Mouse (Mus musculus) liver, embryonic 12.5 days (tissue): ENCODE measurements around the gene Cog2. TPM values are rescaled to one million over a fixed set of nuclear protein-coding genes. Genes with fewer than 3 reads are reported as not detected.
A peak's percentile ranks its signal among the peaks of the same experiment; 100 is the strongest.

Source experiments
- ATAC-seq: fragments of 200-750 bp; cut with Nextera tagmentation; 2 replicates; pipeline ENCODE4 v1.8.0; 2017; ENCODE audit warnings: moderate number of reproducible peaks, mild to moderate bottlenecking, moderate library complexity
- H3K27ac ChIP-seq: fragments of 300-500 bp; sonication (generic); 2 replicates; pipeline ENCODE4 v1.5.1; 2016; ENCODE audit warnings: mild to moderate bottlenecking
- H3K27me3 ChIP-seq: fragments of 300-500 bp; sonication (generic); replicated peaks from 2 replicates; pipeline ENCODE4 v1.6.1; 2016; ENCODE audit warnings: mild to moderate bottlenecking, moderate library complexity
- H3K36me3 ChIP-seq: fragments of 300-500 bp; sonication (generic); 2 replicates; pipeline ENCODE4 v1.6.1; 2016; ENCODE audit warnings: mild to moderate bottlenecking, moderate library complexity
- H3K4me1 ChIP-seq: fragments of 300-500 bp; sonication (generic); 2 replicates; pipeline ENCODE4 v1.6.1; 2016
- H3K4me2 ChIP-seq: fragments of 300-500 bp; sonication (generic); 2 replicates; pipeline ENCODE4 v1.6.1; 2016; ENCODE audit warnings: mild to moderate bottlenecking, moderate library complexity
- H3K4me3 ChIP-seq: fragments of 300-500 bp; sonication (generic); 2 replicates; pipeline ENCODE4 v1.5.1; 2016; ENCODE audit warnings: mild to moderate bottlenecking, moderate library complexity
- H3K9ac ChIP-seq: fragments of 300-500 bp; sonication (generic); 2 replicates; pipeline ENCODE4 v1.6.1; 2016; ENCODE audit warnings: mild to moderate bottlenecking, moderate library complexity
- H3K9me3 ChIP-seq: fragments of 300-500 bp; sonication (generic); replicated peaks from 2 replicates; pipeline ENCODE4 v1.6.1; 2016; ENCODE audit warnings: mild to moderate bottlenecking, moderate library complexity
- WGBS: fragments of 180-500 bp; shearing (Covaris S2); methylation state at CpG from one replicate; pipeline ENCODE4 v1.1.7; 2016; ENCODE audit not compliant: insufficient replicate concordance; 5-methylcytosine and 5-hydroxymethylcytosine counted together
- polyA plus RNA-seq: library from polyadenylated mRNA; unstranded; fragments of >200 nt; fragmentation: Nextera tagmentation; extraction: Ambion mirVana; gene quantifications from 2 replicates; pipeline ENCODE4 v1.2.1, GENCODE M21; 2016

Cog2 gene
- polyA plus RNA-seq, result 23.8 and 25.2 TPM in 2 replicates

- ATAC-seq, result peak; percentile 97
- Histone ChIP-seq H3K4me2 (peak within 1 kb of the TSS; percentile 85), H3K27ac (peak within 1 kb of the TSS; percentile 52), H3K4me1 (peaks cover 23% of the 10 kb centered on the region), H3K9ac (peak within 1 kb of the TSS; percentile 83), H3K4me3 (peak within 1 kb of the TSS; percentile 85), H3K36me3 (peaks cover 16% of the 10 kb centered on the region), H3K27me3 (0 out of 2 replicates have a peak, but pooled peaks cover 7% of the 10 kb centered on the region), H3K9me3 (no peaks in the 10 kb centered on the region)
- WGBS, result 10% methylated on average over 50 of the region's 50 CpGs
Measured at GRCm38 (mm10) chr8:124520249-124521080, at the start of gene Cog2. Gene Cog2 (plus strand): TSS chr8:124520767.

GRCm38 (mm10) chr8:124475690-124476089 is 44.9 kb upstream of the Cog2 start:
- Histone ChIP-seq H3K27ac (no peak overlapping the region), H3K27me3 (no peaks in the 10 kb centered on the region; the same call in 1 of the 2 replicates), H3K4me1 (no peaks in the 10 kb centered on the region), H3K4me2 (no peak overlapping the region), H3K4me3 (no peak overlapping the region), H3K9me3 (no peaks in the 10 kb centered on the region), H3K36me3 (no peaks in the 10 kb centered on the region), H3K9ac (no peak overlapping the region)
- WGBS, result 58% methylated on average over 5 of the region's 5 CpGs
- ATAC-seq, result no peak

- H3K27me3 ChIP-seq, result no peaks in the 10 kb centered on the region; the same call in 1 of the 2 replicates
- H3K9ac ChIP-seq, result no peak overlapping the region
- no peak overlapping the region for H3K4me3 ChIP-seq
- no peak for ATAC-seq
- H3K4me2 ChIP-seq, result no peak overlapping the region
- WGBS, result 72% methylated on average over 9 of the region's 9 CpGs
- H3K36me3 ChIP-seq, result no peaks in the 10 kb centered on the region
- no peaks in the 10 kb centered on the region for H3K4me1 ChIP-seq
- H3K9me3 ChIP-seq, result no peaks in the 10 kb centered on the region
- no peak overlapping the region for H3K27ac ChIP-seq
Measured at GRCm38 (mm10) chr8:124476701-124477100, 43.9 kb upstream of the Cog2 start.

GRCm38 (mm10) chr8:124479251-124479650 is 41.3 kb upstream of the Cog2 start:
- ATAC-seq, result no peak
- no peak overlapping the region for H3K4me3 ChIP-seq
- WGBS, result 56% methylated on average over 3 of the region's 3 CpGs
- H3K36me3 ChIP-seq, result no peaks in the 10 kb centered on the region
- no peaks in the 10 kb centered on the region for H3K4me1 ChIP-seq
- no peaks in the 10 kb centered on the region for H3K27me3 ChIP-seq
- H3K4me2 ChIP-seq, result no peak overlapping the region
- 0 out of 2 replicates have a peak, but pooled peaks cover 3% of the 10 kb centered on the region for H3K9me3 ChIP-seq
- H3K9ac ChIP-seq, result no peak overlapping the region
- H3K27ac ChIP-seq, result no peak overlapping the region

- Histone ChIP-seq H3K9me3 (0 out of 2 replicates have a peak, but pooled peaks cover 3% of the 10 kb centered on the region), H3K4me1 (no peaks in the 10 kb centered on the region), H3K4me2 (no peak overlapping the region), H3K9ac (no peak overlapping the region), H3K36me3 (no peaks in the 10 kb centered on the region), H3K27me3 (no peaks in the 10 kb centered on the region), H3K27ac (no peak overlapping the region), H3K4me3 (no peak overlapping the region)
- 68% methylated on average over 8 of the region's 8 CpGs for WGBS
- ATAC-seq, result no peak
Measured at GRCm38 (mm10) chr8:124480321-124480720, 40.2 kb upstream of the Cog2 start.

GRCm38 (mm10) chr8:124482790-124483189 is 37.8 kb upstream of the Cog2 start:
- Histone ChIP-seq H3K36me3 (no peaks in the 10 kb centered on the region), H3K27me3 (no peaks in the 10 kb centered on the region), H3K9me3 (0 out of 2 replicates have a peak, but pooled peaks cover 3% of the 10 kb centered on the region), H3K4me3 (no peak overlapping the region), H3K4me2 (no peak overlapping the region), H3K4me1 (no peaks in the 10 kb centered on the region), H3K27ac (no peak overlapping the region), H3K9ac (no peak overlapping the region)
- WGBS, result 62% methylated on average over 2 of the region's 2 CpGs
- ATAC-seq, result no peak

- H3K4me1 ChIP-seq, result no peaks in the 10 kb centered on the region
- no peaks in the 10 kb centered on the region for H3K36me3 ChIP-seq
- no peaks in the 10 kb centered on the region for H3K27me3 ChIP-seq
- H3K4me3 ChIP-seq, result no peak overlapping the region
- H3K9me3 ChIP-seq, result 0 out of 2 replicates have a peak, but pooled peaks cover 3% of the 10 kb centered on the region
- no peak for ATAC-seq
- WGBS, result 57% methylated on average over 7 of the region's 7 CpGs
- no peak overlapping the region for H3K27ac ChIP-seq
- H3K4me2 ChIP-seq, result no peak overlapping the region
- no peak overlapping the region for H3K9ac ChIP-seq
Measured at GRCm38 (mm10) chr8:124483356-124484115, 37.0 kb upstream of the Cog2 start.

- H3K4me1 ChIP-seq, result no peaks in the 10 kb centered on the region
- no peak overlapping the region for H3K27ac ChIP-seq
- no peak overlapping the region for H3K4me2 ChIP-seq
- H3K36me3 ChIP-seq, result no peaks in the 10 kb centered on the region
- H3K9me3 ChIP-seq, result no peaks in the 10 kb centered on the region
- WGBS, result 78% methylated on average over 6 of the region's 6 CpGs
- no peaks in the 10 kb centered on the region; the same call in 1 of the 2 replicates for H3K27me3 ChIP-seq
- ATAC-seq, result no peak
- H3K4me3 ChIP-seq, result no peak overlapping the region
- no peak overlapping the region for H3K9ac ChIP-seq
Measured at GRCm38 (mm10) chr8:124489311-124489710, 31.3 kb upstream of the Cog2 start.

- Histone ChIP-seq H3K9me3 (no peaks in the 10 kb centered on the region), H3K27me3 (no peaks in the 10 kb centered on the region; the same call in 1 of the 2 replicates), H3K4me1 (no peaks in the 10 kb centered on the region), H3K4me2 (no peak overlapping the region), H3K9ac (no peak overlapping the region), H3K36me3 (no peaks in the 10 kb centered on the region), H3K27ac (no peak overlapping the region), H3K4me3 (no peak overlapping the region)
- WGBS, result 71% methylated on average over 6 of the region's 6 CpGs
- ATAC-seq, result no peak
Measured at GRCm38 (mm10) chr8:124489786-124490185, 30.8 kb upstream of the Cog2 start.

GRCm38 (mm10) chr8:124494397-124494796 is 26.2 kb upstream of the Cog2 start:
- H3K27me3 ChIP-seq, result no peaks in the 10 kb centered on the region; the same call in 1 of the 2 replicates
- WGBS, result 73% methylated on average over 3 of the region's 3 CpGs
- no peak overlapping the region for H3K27ac ChIP-seq
- H3K9me3 ChIP-seq, result no peaks in the 10 kb centered on the region
- H3K4me2 ChIP-seq, result no peak overlapping the region
- no peak overlapping the region for H3K9ac ChIP-seq
- no peak for ATAC-seq
- no peaks in the 10 kb centered on the region for H3K36me3 ChIP-seq
- H3K4me1 ChIP-seq, result no peaks in the 10 kb centered on the region
- H3K4me3 ChIP-seq, result no peak overlapping the region

- no peaks in the 10 kb centered on the region; the same call in 1 of the 2 replicates for H3K27me3 ChIP-seq
- no peak for ATAC-seq
- no peaks in the 10 kb centered on the region for H3K36me3 ChIP-seq
- no peak overlapping the region for H3K9ac ChIP-seq
- 77% methylated on average over 15 of the region's 15 CpGs for WGBS
- H3K9me3 ChIP-seq, result no peaks in the 10 kb centered on the region
- no peaks in the 10 kb centered on the region for H3K4me1 ChIP-seq
- no peak overlapping the region for H3K4me2 ChIP-seq
- H3K27ac ChIP-seq, result no peak overlapping the region
- H3K4me3 ChIP-seq, result no peak overlapping the region
Measured at GRCm38 (mm10) chr8:124494955-124495354, 25.6 kb upstream of the Cog2 start.

GRCm38 (mm10) chr8:124495676-124496075 is 24.9 kb upstream of the Cog2 start:
- no peaks in the 10 kb centered on the region; the same call in 1 of the 2 replicates for H3K27me3 ChIP-seq
- H3K27ac ChIP-seq, result no peak overlapping the region
- H3K9me3 ChIP-seq, result no peaks in the 10 kb centered on the region
- H3K9ac ChIP-seq, result no peak overlapping the region
- H3K4me2 ChIP-seq, result no peak overlapping the region
- H3K4me1 ChIP-seq, result no peaks in the 10 kb centered on the region
- no peak overlapping the region for H3K4me3 ChIP-seq
- WGBS, result 71% methylated on average over 11 of the region's 11 CpGs
- no peak for ATAC-seq
- H3K36me3 ChIP-seq, result no peaks in the 10 kb centered on the region
